ENCODE assay signal across 8 mouse cellular contexts in genomic region chr11:101300881-101301280, GRCm38 (mm10). TPM values are rescaled to one million over a fixed set of nuclear protein-coding genes. Genes with fewer than 3 reads are reported as not detected.
DNase-seq lines count a peak whose midpoint lies in the region; ATAC-seq and TF ChIP-seq lines count a peak whose summit lies in the region.

No protein-coding gene starts in this region.

- H3K27me3 ChIP-seq in kidney, postnatal 0 days (ENCODE audit: insufficient read depth, low read length), result no peaks in the 10 kb centered on the region

- peak overlapping the region; percentile 78; the same call in 1 of the 2 replicates for H3K9ac ChIP-seq in kidney, postnatal 0 days (ENCODE audit: low read depth, low read length)

- H3K4me3 ChIP-seq in kidney, postnatal 0 days (replicated peaks; ENCODE audit: low read depth, low read length), result peak overlapping the region; percentile 89

- WGBS in kidney, postnatal 0 days, result 62% methylated on average over 7 of the region's 7 CpGs

- no peak overlapping the region for H3K27ac ChIP-seq in kidney, postnatal 0 days

- H3K9me3 ChIP-seq in kidney, postnatal 0 days (replicated peaks; ENCODE audit: low read length), result no peaks in the 10 kb centered on the region

- intact Hi-C loops in left cerebral cortex, postnatal 4 days (cut with DNase I), result no loop called here

- TF ChIP-seq CTCF in kidney, postnatal 0 days (IDR thresholded peaks at IDR 0.05; ENCODE audit: low read depth), result peak; percentile 39

- peak overlapping the region; percentile 84 for H3K4me2 ChIP-seq in kidney, postnatal 0 days (ENCODE audit: low read length)

- peaks cover 12% of the 10 kb centered on the region for H3K4me1 ChIP-seq in kidney, postnatal 0 days (replicated peaks; ENCODE audit: insufficient read depth, low read length)

- DNase-seq in kidney, postnatal 0 days (ENCODE audit: low spot score), result no peak
- DNase-seq in kidney, adult 9 months, result no peak
- DNase-seq in c-Kit-negative CD71-positive TER-119-positive erythroid progenitor cells, embryonic 14.5 days (ENCODE audit: low read depth, low spot score), result peak; percentile 52
- DNase-seq in induced T-regulatory cell, adult 2 months (ENCODE audit: low read depth), result peak; percentile 50
- DNase-seq in naive thymus-derived CD4-positive, alpha-beta T cell, adult 2 months (ENCODE audit: low read depth), result peak; percentile 29
- no peak for DNase-seq in right cerebral cortex, adult 18-20 months
- DNase-seq in thymus, postnatal 0 days (ENCODE audit: low spot score), result no peak
- no peak for DNase-seq in left cerebral cortex, postnatal 4 days

- ATAC-seq in kidney, postnatal 0 days (replicated peaks; ENCODE audit: low FRiP score, low read depth), result no peak

- H3K36me3 ChIP-seq in kidney, postnatal 0 days (ENCODE audit: insufficient read depth, low read length), result peaks cover 26% of the 10 kb centered on the region

RNA-seq across cellular contexts. Expression of gene Becn1, which starts 1.2 kb away (rescaled TPM):
- 156 and 165 TPM in 2 replicates for polyA plus RNA-seq in kidney, postnatal 0 days (2015; fragmentation: Nextera tagmentation; extraction: Ambion mirVana)
- 182 and 191 TPM in 2 replicates for polyA plus RNA-seq in thymus, postnatal 0 days (2015; fragmentation: Nextera tagmentation; extraction: Ambion mirVana)
- 100 to 1,000 TPM; 141 to 144 TPM for total RNA-seq in left cerebral cortex, postnatal 4 days (2021)

RNA-seq across cellular contexts. Expression of gene Psme3, which starts 15.1 kb away (rescaled TPM):
- 102 and 104 TPM in 2 replicates for polyA plus RNA-seq in kidney, postnatal 0 days (2015; fragmentation: Nextera tagmentation; extraction: Ambion mirVana)
- polyA plus RNA-seq in thymus, postnatal 0 days (2015; fragmentation: Nextera tagmentation; extraction: Ambion mirVana), result 123 and 135 TPM in 2 replicates
- total RNA-seq in left cerebral cortex, postnatal 4 days (2021), result 100 to 1,000 TPM in 1 of 2 experiments, 10 to 100 TPM in 1; 95.9 to 109 TPM

RNA-seq across cellular contexts. Expression of gene Coa3, which starts 22.0 kb away (rescaled TPM):
- 209 and 211 TPM in 2 replicates for polyA plus RNA-seq in kidney, postnatal 0 days (2015; fragmentation: Nextera tagmentation; extraction: Ambion mirVana)
- polyA plus RNA-seq in thymus, postnatal 0 days (2015; fragmentation: Nextera tagmentation; extraction: Ambion mirVana), result 164 and 179 TPM in 2 replicates
- total RNA-seq in left cerebral cortex, postnatal 4 days (2021), result 10 to 100 TPM; 80.2 to 87.2 TPM

RNA-seq across cellular contexts. Expression of gene Cntd1, which starts 22.1 kb away (rescaled TPM):
- 1.5 and 2.0 TPM in 2 replicates for polyA plus RNA-seq in kidney, postnatal 0 days (2015; fragmentation: Nextera tagmentation; extraction: Ambion mirVana)
- 1.3 and 1.9 TPM in 2 replicates for polyA plus RNA-seq in thymus, postnatal 0 days (2015; fragmentation: Nextera tagmentation; extraction: Ambion mirVana)
- total RNA-seq in left cerebral cortex, postnatal 4 days (2021), result under 1 TPM; 0.30 to 0.68 TPM

RNA-seq across cellular contexts. Expression of gene Aoc2, which starts 24.0 kb away (rescaled TPM):
- 0.37 and 0.58 TPM in 2 replicates for polyA plus RNA-seq in kidney, postnatal 0 days (2015; fragmentation: Nextera tagmentation; extraction: Ambion mirVana)
- 0.76 and 1.0 TPM in 2 replicates for polyA plus RNA-seq in thymus, postnatal 0 days (2015; fragmentation: Nextera tagmentation; extraction: Ambion mirVana)
- 1 to 10 TPM; 6.2 to 6.6 TPM for total RNA-seq in left cerebral cortex, postnatal 4 days (2021)

Comparison
In these comparisons a context has a peak if more than half of its experiments do, and no peak if none do; other contexts are left out.
1. DNase-seq: peak in c-Kit-negative CD71-positive TER-119-positive erythroid progenitor cells, embryonic 14.5 days (single experiment), induced T-regulatory cell, adult 2 months (single experiment) and naive thymus-derived CD4-positive, alpha-beta T cell, adult 2 months (single experiment); none in kidney, postnatal 0 days (single experiment), kidney, adult 9 months (single experiment), right cerebral cortex, adult 18-20 months (single experiment), thymus, postnatal 0 days (single experiment) and left cerebral cortex, postnatal 4 days (single experiment).